Mouse (Mus musculus) fat pad, adult 2 months (tissue): ENCODE results near the gene Ccdc186.
"Not testable (repeated sequence)": the region's sequence is repeated elsewhere in the genome, so short reads cannot be mapped to it uniquely, and the experiment has no call there.

Source experiments
- DNase-seq: peaks from one replicate; pipeline ENCODE4 v3.0.0-alpha.2; 2011; ENCODE audit warnings: low read depth, low spot score; ENCODE audit errors: extremely low read depth

Ccdc186 gene

DNA sequence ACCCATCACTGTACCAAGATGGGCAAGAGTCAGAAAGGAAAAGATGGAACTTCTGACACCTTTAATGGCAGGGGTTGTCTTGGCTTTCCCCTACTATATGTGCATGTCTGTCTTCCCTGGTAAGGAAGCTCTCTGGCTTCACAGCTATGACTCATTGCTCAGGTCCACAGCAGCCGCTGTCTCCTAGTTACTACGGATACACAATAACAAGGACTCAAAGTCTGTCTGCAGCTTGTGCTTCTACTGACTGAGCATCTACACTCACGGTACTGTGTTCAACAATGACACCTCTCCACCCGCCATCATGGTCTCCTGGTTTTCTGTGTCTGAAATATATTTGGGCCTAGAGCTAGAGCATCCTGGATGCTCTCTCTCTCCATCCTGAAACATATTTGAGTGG, 62.2 kb downstream of the Ccdc186 start:
- no peak for DNase-seq

DNA sequence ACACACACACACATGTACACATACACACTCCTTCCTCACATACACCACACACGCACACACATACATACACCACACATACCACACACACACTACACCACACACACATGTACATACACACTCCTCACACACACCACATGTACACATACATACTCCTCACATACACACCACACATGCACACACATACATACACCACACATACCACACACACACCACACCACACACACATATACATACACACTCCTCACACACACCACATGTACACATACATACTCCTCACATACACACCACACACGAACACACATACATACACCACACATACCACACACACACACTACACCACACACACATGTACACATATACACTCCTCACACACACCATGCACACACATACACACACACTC, 63.7 kb downstream of the Ccdc186 start:
- no peak for DNase-seq

GRCm38 (mm10) chr19:56756412-56756811, 65.6 kb downstream of the Ccdc186 start:
- DNase-seq = no peak

DNA sequence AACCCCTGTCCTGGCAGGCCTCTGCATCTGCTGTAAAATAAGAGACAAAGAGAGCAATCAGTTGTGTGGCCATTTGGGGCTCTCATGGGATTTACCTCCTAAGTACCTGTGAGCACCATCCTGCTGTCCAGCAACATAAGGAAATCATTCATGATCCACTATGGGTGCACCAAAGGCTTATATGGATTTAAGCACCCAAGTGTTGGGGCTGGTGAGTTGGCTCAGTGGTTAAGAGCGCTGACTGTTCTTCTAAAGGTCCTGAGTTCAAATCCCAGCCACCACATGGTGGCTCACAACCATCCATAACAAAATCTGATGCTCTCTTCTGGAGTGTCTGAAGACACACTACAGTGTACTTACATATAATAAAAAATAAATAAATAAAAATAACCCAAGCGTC, 67.5 kb downstream of the Ccdc186 start:
- not testable (repeated sequence) for DNase-seq

- no peak for DNase-seq
These were observed 71.3 kb downstream of the Ccdc186 start for GRCm38 (mm10) chr19:56750709-56751108.

- no peak for DNase-seq
These were observed 72.6 kb downstream of the Ccdc186 start for GRCm38 (mm10) chr19:56749343-56749742.

GRCm38 (mm10) chr19:56747878-56748277, 74.1 kb downstream of the Ccdc186 start:
- no peak for DNase-seq

DNA sequence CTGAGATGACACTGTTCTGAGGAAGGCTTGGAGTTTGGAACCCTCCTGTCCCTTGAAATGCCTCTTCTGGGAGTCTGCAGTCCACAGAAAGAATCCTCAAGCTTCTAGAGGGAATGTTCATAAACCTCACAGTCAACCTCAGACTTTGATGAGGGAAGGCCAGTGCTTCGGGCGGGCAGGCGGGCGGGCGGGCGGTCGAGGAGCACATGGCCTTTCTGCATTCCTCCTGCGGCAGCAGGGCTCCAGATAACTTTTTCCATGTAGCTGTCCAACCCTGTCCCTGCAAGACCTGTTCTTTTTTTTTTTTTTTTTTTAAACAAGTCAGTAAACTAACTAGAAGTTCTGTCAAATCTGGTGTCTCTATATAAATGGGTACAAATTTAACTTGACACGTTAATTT, 75.4 kb downstream of the Ccdc186 start:
- DNase-seq = no peak

DNA sequence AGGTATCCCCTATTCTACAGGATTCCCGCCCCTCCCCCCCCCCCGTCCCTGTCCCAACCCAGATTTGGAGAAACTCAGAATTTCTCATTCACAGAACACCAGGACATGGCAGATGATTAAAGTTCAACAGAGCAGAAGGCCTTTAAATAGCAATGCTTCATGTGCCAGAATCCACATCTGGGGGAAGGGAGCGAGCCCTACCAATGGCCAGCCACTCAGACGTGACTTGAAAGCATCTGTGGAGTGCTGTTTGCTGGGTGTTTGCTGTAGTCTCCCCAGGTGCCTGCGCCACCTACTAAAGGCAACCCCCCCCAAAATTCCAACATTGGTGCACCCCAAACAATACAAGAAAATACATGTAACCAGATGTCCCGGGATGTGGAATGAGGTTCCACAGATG, 76.5 kb downstream of the Ccdc186 start:
- no peak for DNase-seq

DNA sequence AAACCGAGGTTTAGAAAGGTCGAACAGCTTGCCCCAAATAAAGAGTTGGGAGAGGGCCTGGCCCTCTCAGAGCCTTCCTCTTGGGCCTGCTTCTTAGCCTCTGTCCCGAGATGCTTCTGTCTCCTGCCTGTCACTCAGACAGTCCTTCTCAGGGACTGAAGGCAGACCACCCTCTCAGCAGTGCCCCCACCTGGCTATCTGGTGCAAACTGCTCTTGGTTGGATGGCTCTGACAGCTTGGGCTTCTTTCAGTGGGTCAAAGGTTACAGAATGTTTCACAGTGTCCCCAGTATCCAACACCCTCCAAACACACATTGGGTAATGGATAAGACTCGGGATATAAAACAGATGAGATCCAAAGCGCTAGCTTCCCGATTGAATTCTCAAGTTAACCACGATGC, 76.9 kb downstream of the Ccdc186 start:
- no peak for DNase-seq
